Mouse (Mus musculus): ENCODE measurements around the gene Nsl1.

GRCm38 (mm10) chr1:191099114-191099513 lies 36.3 kb downstream of the Nsl1 start:
- TF ChIP-seq CTCF (IDR thresholded peaks at IDR 0.05; ENCODE audit: control insufficient read depth, insufficient read depth, low read length) (no peak), POLR2A (IDR thresholded peaks at IDR 0.05; ENCODE audit: borderline replicate concordance, control insufficient read depth, low read depth, low read length) (no peak)
